Mouse (Mus musculus): ENCODE data around the gene Cd2bp2. TPM values are rescaled to one million over a fixed set of nuclear protein-coding genes. Genes with fewer than 3 reads are reported as not detected.

The Cd2bp2 gene
- polyA plus RNA-seq, 1 experiment from 2014 or later: 22.8 TPM

- H3K4me3 ChIP-seq (ENCODE audit: low read depth, low read length): no peak overlapping the region
- ATAC-seq (ENCODE audit: low FRiP score, low TSS enrichment) (no peak), DNase-seq (ENCODE audit: low spot score) (peak; percentile 86)
- no peaks in the 10 kb centered on the region for H3K4me1 ChIP-seq (replicated peaks; ENCODE audit: control insufficient read depth, insufficient read depth)
- no peaks in the 10 kb centered on the region for H3K9me3 ChIP-seq (ENCODE audit: control insufficient read depth, low read length)
- no peak overlapping the region for H3K27ac ChIP-seq (replicated peaks)
- H3K9ac ChIP-seq (ENCODE audit: low read length): no peak overlapping the region
- H3K36me3 ChIP-seq (ENCODE audit: control insufficient read depth, insufficient read depth, low read length): 0 out of 2 replicates have a peak, but pooled peaks cover 2% of the 10 kb centered on the region
- no peak for TF ChIP-seq EP300 (optimal IDR thresholded peaks at IDR 0.05)
- peak; percentile 86 for TF ChIP-seq CTCF (IDR thresholded peaks at IDR 0.05; ENCODE audit: low read depth)
- no peak overlapping the region for H3K4me2 ChIP-seq (replicated peaks; ENCODE audit: low read depth)
- no peaks in the 10 kb centered on the region for H3K27me3 ChIP-seq (ENCODE audit: control insufficient read depth, insufficient read depth, low read length)
- WGBS: 63% methylated on average over 4 of the region's 4 CpGs
Observed at GRCm38 (mm10) chr7:127228615-127229303, 32.9 kb upstream of the Cd2bp2 start.

GRCm38 (mm10) chr7:127225147-127225995 is 29.5 kb upstream of the Cd2bp2 start:
- WGBS: 76% methylated on average over 11 of the region's 11 CpGs
- Histone ChIP-seq H3K4me3 (ENCODE audit: low read depth, low read length) (no peak overlapping the region), H3K9ac (ENCODE audit: low read length) (no peak overlapping the region), H3K9me3 (ENCODE audit: control insufficient read depth, low read length) (no peaks in the 10 kb centered on the region), H3K4me1 (replicated peaks; ENCODE audit: control insufficient read depth, insufficient read depth) (no peaks in the 10 kb centered on the region), H3K36me3 (ENCODE audit: control insufficient read depth, insufficient read depth, low read length) (0 out of 2 replicates have a peak, but pooled peaks cover 2% of the 10 kb centered on the region), H3K27ac (replicated peaks) (no peak overlapping the region), H3K27me3 (ENCODE audit: control insufficient read depth, insufficient read depth, low read length) (no peaks in the 10 kb centered on the region), H3K4me2 (replicated peaks; ENCODE audit: low read depth) (no peak overlapping the region)
- DNase-seq (ENCODE audit: low spot score) (no peak), ATAC-seq (ENCODE audit: low FRiP score, low TSS enrichment) (no peak)
- TF ChIP-seq CTCF (IDR thresholded peaks at IDR 0.05; ENCODE audit: low read depth) (no peak), EP300 (optimal IDR thresholded peaks at IDR 0.05) (no peak)

- no peak for ATAC-seq (ENCODE audit: low FRiP score, low TSS enrichment)
- Histone ChIP-seq H3K27me3 (ENCODE audit: control insufficient read depth, insufficient read depth, low read length) (no peaks in the 10 kb centered on the region), H3K4me1 (replicated peaks; ENCODE audit: control insufficient read depth, insufficient read depth) (no peaks in the 10 kb centered on the region), H3K9me3 (ENCODE audit: control insufficient read depth, low read length) (no peaks in the 10 kb centered on the region), H3K36me3 (ENCODE audit: control insufficient read depth, insufficient read depth, low read length) (no peaks in the 10 kb centered on the region), H3K4me2 (replicated peaks; ENCODE audit: low read depth) (no peak overlapping the region), H3K27ac (replicated peaks) (no peak overlapping the region), H3K9ac (ENCODE audit: low read length) (no peak overlapping the region), H3K4me3 (ENCODE audit: low read depth, low read length) (no peak overlapping the region)
- TF ChIP-seq EP300 (optimal IDR thresholded peaks at IDR 0.05) (no peak), CTCF (IDR thresholded peaks at IDR 0.05; ENCODE audit: low read depth) (no peak)
- DNase-seq (ENCODE audit: low spot score): no peak
- 86% methylated on average over 6 of the region's 6 CpGs for WGBS
Observed at GRCm38 (mm10) chr7:127224616-127225015, 28.8 kb upstream of the Cd2bp2 start.

- 79% methylated on average over 6 of the region's 6 CpGs for WGBS
- Histone ChIP-seq H3K4me2 (replicated peaks; ENCODE audit: low read depth) (no peak overlapping the region), H3K27ac (replicated peaks) (no peak overlapping the region), H3K36me3 (ENCODE audit: control insufficient read depth, insufficient read depth, low read length) (no peaks in the 10 kb centered on the region), H3K27me3 (ENCODE audit: control insufficient read depth, insufficient read depth, low read length) (no peaks in the 10 kb centered on the region), H3K9me3 (ENCODE audit: control insufficient read depth, low read length) (no peaks in the 10 kb centered on the region), H3K4me1 (replicated peaks; ENCODE audit: control insufficient read depth, insufficient read depth) (no peaks in the 10 kb centered on the region), H3K4me3 (ENCODE audit: low read depth, low read length) (no peak overlapping the region), H3K9ac (ENCODE audit: low read length) (no peak overlapping the region)
- no peak for TF ChIP-seq CTCF (IDR thresholded peaks at IDR 0.05; ENCODE audit: low read depth)
- no peak for TF ChIP-seq EP300 (optimal IDR thresholded peaks at IDR 0.05)
- ATAC-seq (ENCODE audit: low FRiP score, low TSS enrichment) (no peak), DNase-seq (ENCODE audit: low spot score) (no peak)
Observed at GRCm38 (mm10) chr7:127223515-127224478, 27.9 kb upstream of the Cd2bp2 start.

GRCm38 (mm10) chr7:127223106-127223505 is 27.3 kb upstream of the Cd2bp2 start:
- no peak for TF ChIP-seq CTCF (IDR thresholded peaks at IDR 0.05; ENCODE audit: low read depth)
- TF ChIP-seq EP300 (optimal IDR thresholded peaks at IDR 0.05): no peak
- no peaks in the 10 kb centered on the region for H3K9me3 ChIP-seq (ENCODE audit: control insufficient read depth, low read length)
- H3K4me1 ChIP-seq (replicated peaks; ENCODE audit: control insufficient read depth, insufficient read depth): no peaks in the 10 kb centered on the region
- no peak overlapping the region for H3K27ac ChIP-seq (replicated peaks)
- WGBS: 95% methylated on average over 3 of the region's 3 CpGs
- no peak overlapping the region for H3K4me3 ChIP-seq (ENCODE audit: low read depth, low read length)
- no peaks in the 10 kb centered on the region for H3K36me3 ChIP-seq (ENCODE audit: control insufficient read depth, insufficient read depth, low read length)
- H3K27me3 ChIP-seq (ENCODE audit: control insufficient read depth, insufficient read depth, low read length): no peaks in the 10 kb centered on the region
- DNase-seq (ENCODE audit: low spot score): no peak
- no peak for ATAC-seq (ENCODE audit: low FRiP score, low TSS enrichment)
- no peak overlapping the region for H3K4me2 ChIP-seq (replicated peaks; ENCODE audit: low read depth)
- no peak overlapping the region for H3K9ac ChIP-seq (ENCODE audit: low read length)

Measured in stomach, postnatal 0 days (tissue).